Comparison of ENCODE assay signal across 8 mouse cellular contexts in the genomic region with DNA sequence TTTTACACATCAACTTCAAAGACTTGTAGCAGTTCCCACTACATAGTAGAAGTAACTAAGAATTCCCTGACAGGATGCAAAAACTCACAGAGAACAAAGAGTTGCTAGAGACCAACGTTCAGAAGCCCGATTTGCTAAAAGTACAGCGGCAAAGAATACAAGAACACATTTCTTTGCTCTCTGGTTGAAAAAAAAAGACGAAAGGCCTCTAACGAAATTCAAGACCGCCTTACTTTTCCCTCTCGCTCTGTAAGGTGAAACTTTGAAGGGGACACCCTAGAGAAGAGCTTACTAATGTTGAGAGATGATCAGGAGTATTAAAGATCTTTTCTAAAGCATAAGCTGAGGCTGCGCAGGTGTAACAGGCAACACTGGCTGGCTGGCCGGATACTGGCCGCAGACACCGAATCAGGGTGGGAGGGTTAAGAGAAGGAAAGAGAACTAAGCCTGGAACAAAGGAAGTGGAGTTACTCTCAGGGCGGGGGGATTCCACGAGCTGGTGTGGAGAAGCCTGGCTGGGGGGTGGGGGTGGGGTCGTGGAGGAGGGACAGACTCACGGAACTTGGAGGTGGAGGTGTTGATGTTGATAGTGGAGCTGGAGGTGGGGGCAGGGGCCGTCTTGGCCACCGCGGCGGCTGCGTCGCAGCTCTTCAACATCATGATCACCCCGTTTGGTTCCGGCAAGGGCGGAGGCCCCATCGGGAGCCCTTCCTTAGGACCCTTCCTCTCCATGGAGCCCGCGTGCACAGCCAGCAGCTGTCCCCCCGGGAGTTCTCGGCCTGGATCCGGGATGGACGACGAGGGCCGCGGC. TPM values are rescaled to one million over a fixed set of nuclear protein-coding genes. Genes with fewer than 3 reads are reported as not detected.
DNase-seq lines count a peak whose midpoint lies in the region; ATAC-seq and TF ChIP-seq lines count a peak whose summit lies in the region.

No protein-coding gene starts in this region.

- TF ChIP-seq CTCF in lung, embryonic 14.5 days (IDR thresholded peaks at IDR 0.05; ENCODE audit: low read depth), result no peak

- DNase-seq in NIH3T3 (ENCODE audit: low read depth), result peak; percentile 49
- peak; percentile 71 for DNase-seq in embryonic facial prominence, embryonic 10.5 days (ENCODE audit: low spot score)
- DNase-seq in heart, embryonic 10.5 days (ENCODE audit: low spot score), result peak; percentile 83
- peak; percentile 63 for DNase-seq in lung, embryonic 14.5 days
- DNase-seq in thymus, postnatal 36 days, result peak; percentile 39 to 52

- WGBS in embryonic facial prominence, embryonic 10.5 days, result under 1% methylated on average over 34 of the region's 34 CpGs
- under 1% methylated on average over 32 of the region's 34 CpGs for WGBS in heart, embryonic 10.5 days
- WGBS in kidney, embryonic 16.5 days, result under 1% methylated on average over 34 of the region's 34 CpGs
- under 1% methylated on average over 34 of the region's 34 CpGs for WGBS in lung, embryonic 14.5 days
- WGBS in neural tube, embryonic 15.5 days, result under 1% methylated on average over 30 of the region's 34 CpGs

- H3K27ac ChIP-seq in embryonic facial prominence, embryonic 10.5 days (replicated peaks), result peak overlapping the region; percentile 94
- peak overlapping the region; percentile 96 for H3K27ac ChIP-seq in heart, embryonic 10.5 days
- H3K27ac ChIP-seq in kidney, embryonic 16.5 days (ENCODE audit: low read length), result peak overlapping the region; percentile 96
- H3K27ac ChIP-seq in lung, embryonic 14.5 days (ENCODE audit: low read depth), result peak overlapping the region; percentile 91
- peak overlapping the region; percentile 92 for H3K27ac ChIP-seq in neural tube, embryonic 15.5 days (replicated peaks)

- peak overlapping the region; percentile 99 for H3K4me3 ChIP-seq in embryonic facial prominence, embryonic 10.5 days
- H3K4me3 ChIP-seq in heart, embryonic 10.5 days, result peak overlapping the region; percentile 98
- peak overlapping the region; percentile 99 for H3K4me3 ChIP-seq in kidney, embryonic 16.5 days (ENCODE audit: low read length)
- peak overlapping the region; percentile 93 for H3K4me3 ChIP-seq in lung, embryonic 14.5 days (ENCODE audit: low read depth, low read length)
- H3K4me3 ChIP-seq in neural tube, embryonic 15.5 days (replicated peaks), result peak overlapping the region; percentile 99

- H3K9ac ChIP-seq in kidney, embryonic 16.5 days (replicated peaks; ENCODE audit: low read length), result peak overlapping the region; percentile 96
- peak overlapping the region; percentile 94 for H3K9ac ChIP-seq in lung, embryonic 14.5 days
- peak overlapping the region; percentile 94 for H3K9ac ChIP-seq in neural tube, embryonic 15.5 days (replicated peaks)

- no peaks in the 10 kb centered on the region for H3K27me3 ChIP-seq in embryonic facial prominence, embryonic 10.5 days (replicated peaks; ENCODE audit: low read depth, poor library complexity, severe bottlenecking)
- no peaks in the 10 kb centered on the region for H3K27me3 ChIP-seq in heart, embryonic 10.5 days (ENCODE audit: insufficient read depth, poor library complexity, severe bottlenecking)
- no peaks in the 10 kb centered on the region for H3K27me3 ChIP-seq in kidney, embryonic 16.5 days (ENCODE audit: insufficient read depth, low read length)
- no peaks in the 10 kb centered on the region for H3K27me3 ChIP-seq in lung, embryonic 14.5 days (ENCODE audit: insufficient read depth, low read length)
- no peaks in the 10 kb centered on the region for H3K27me3 ChIP-seq in neural tube, embryonic 15.5 days (replicated peaks)

- H3K36me3 ChIP-seq in embryonic facial prominence, embryonic 10.5 days (replicated peaks), result peaks cover 6% of the 10 kb centered on the region; the same call in 1 of the 2 replicates
- peaks cover 4% of the 10 kb centered on the region; the same call in 1 of the 2 replicates for H3K36me3 ChIP-seq in heart, embryonic 10.5 days
- no peaks in the 10 kb centered on the region for H3K36me3 ChIP-seq in kidney, embryonic 16.5 days (ENCODE audit: insufficient read depth, low read length)
- 0 out of 2 replicates have a peak, but pooled peaks cover 7% of the 10 kb centered on the region for H3K36me3 ChIP-seq in lung, embryonic 14.5 days (ENCODE audit: insufficient read depth)
- no peaks in the 10 kb centered on the region for H3K36me3 ChIP-seq in neural tube, embryonic 15.5 days

- H3K4me1 ChIP-seq in embryonic facial prominence, embryonic 10.5 days, result peaks cover 26% of the 10 kb centered on the region
- H3K4me1 ChIP-seq in heart, embryonic 10.5 days, result peaks cover 6% of the 10 kb centered on the region
- H3K4me1 ChIP-seq in kidney, embryonic 16.5 days (ENCODE audit: insufficient read depth, low read length), result peaks cover 12% of the 10 kb centered on the region
- 0 out of 2 replicates have a peak, but pooled peaks cover 3% of the 10 kb centered on the region for H3K4me1 ChIP-seq in lung, embryonic 14.5 days (ENCODE audit: insufficient read depth)
- peaks cover 42% of the 10 kb centered on the region for H3K4me1 ChIP-seq in neural tube, embryonic 15.5 days

- peak overlapping the region; percentile 59 for H3K4me2 ChIP-seq in kidney, embryonic 16.5 days (replicated peaks; ENCODE audit: low read depth, low read length)
- H3K4me2 ChIP-seq in lung, embryonic 14.5 days, result peak overlapping the region; percentile 67
- peak overlapping the region; percentile 80 for H3K4me2 ChIP-seq in neural tube, embryonic 15.5 days

- peak; percentile 51 for ATAC-seq in CD4-positive, CD25-positive, alpha-beta regulatory T cell, adult 4 months
- ATAC-seq in kidney, embryonic 16.5 days (ENCODE audit: low FRiP score, low TSS enrichment), result peak; percentile 44
- peak; percentile 58 for ATAC-seq in lung, embryonic 14.5 days (ENCODE audit: insufficient read depth)
- peak; percentile 64 for ATAC-seq in neural tube, embryonic 15.5 days (ENCODE audit: low FRiP score)

- H3K9me3 ChIP-seq in embryonic facial prominence, embryonic 10.5 days, result no peaks in the 10 kb centered on the region
- no peaks in the 10 kb centered on the region for H3K9me3 ChIP-seq in heart, embryonic 10.5 days
- H3K9me3 ChIP-seq in kidney, embryonic 16.5 days (ENCODE audit: low read length), result no peaks in the 10 kb centered on the region
- no peaks in the 10 kb centered on the region for H3K9me3 ChIP-seq in lung, embryonic 14.5 days (ENCODE audit: low read depth, low read length)
- H3K9me3 ChIP-seq in neural tube, embryonic 15.5 days (replicated peaks), result no peaks in the 10 kb centered on the region

RNA-seq across cellular contexts. Expression of a gene that starts 0.8 kb away (rescaled TPM):
- 10 to 100 TPM; 27.7 to 33.3 TPM for polyA plus RNA-seq in CD4-positive, CD25-positive, alpha-beta regulatory T cell, adult 4 months (2017; shearing (Covaris generic))
- polyA plus RNA-seq in embryonic facial prominence, embryonic 10.5 days (2016; fragmentation: Nextera tagmentation; extraction: Ambion mirVana), result 29.4 and 30.3 TPM in 2 replicates
- polyA plus RNA-seq in heart, embryonic 10.5 days (2016; fragmentation: Nextera tagmentation; extraction: Ambion mirVana), result 20.8 and 26.3 TPM in 2 replicates
- 17.5 and 19.2 TPM in 2 replicates for polyA plus RNA-seq in kidney, embryonic 16.5 days (2015; fragmentation: Nextera tagmentation; extraction: Ambion mirVana)
- polyA plus RNA-seq in lung, embryonic 14.5 days (2014; fragmentation: Nextera tagmentation; extraction: Ambion mirVana), result 29.3 and 30.8 TPM in 2 replicates
- polyA plus RNA-seq in neural tube, embryonic 15.5 days (2015; fragmentation: Nextera tagmentation; extraction: Ambion mirVana), result 21.7 and 23.5 TPM in 2 replicates

Comparison
In these comparisons a context has a peak if more than half of its experiments do, and no peak if none do; other contexts are left out.
1. Peak in every context shown above with its lines: DNase-seq, ATAC-seq, H3K4me3 ChIP-seq and H3K27ac ChIP-seq.